Mouse (Mus musculus) testis, adult 2 months (tissue): Measurements from ENCODE around the gene Siah3.

Experiments
- CTCF ChIP-seq: fragments of 200-500 bp; IDR thresholded peaks from 2 replicates; pipeline ENCODE4 v1.5.1; 2012; ENCODE audit warnings: low read depth, mild to moderate bottlenecking, inconsistent platforms, low read length, moderate library complexity; ENCODE audit not compliant: control insufficient read depth, insufficient read depth, insufficient replicate concordance
- POLR2A ChIP-seq: fragments of 200-500 bp; IDR thresholded peaks from 2 replicates; pipeline ENCODE4 v1.6.1; 2012; ENCODE audit warnings: low read depth, mild to moderate bottlenecking, inconsistent platforms, low read length, moderate library complexity; ENCODE audit not compliant: control insufficient read depth

DNA sequence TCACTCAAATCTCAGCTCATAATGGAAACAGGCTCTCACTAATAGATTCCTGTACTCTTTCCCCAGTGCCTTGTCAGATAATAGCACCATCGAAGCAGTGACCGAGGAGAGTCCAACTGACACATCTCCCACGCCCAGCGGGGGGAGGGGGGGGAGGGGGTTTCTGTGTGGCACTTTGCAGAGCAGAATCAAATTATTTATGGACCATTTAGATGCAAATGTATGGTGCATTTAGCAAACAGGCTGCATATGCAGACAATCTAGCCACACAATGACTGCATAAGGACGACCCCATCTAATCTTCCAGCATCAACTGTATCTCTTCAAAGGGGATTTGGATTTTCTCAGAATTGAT is 85.2 kb downstream of the Siah3 start:
- TF ChIP-seq POLR2A (no peak), CTCF (no peak)
